Mouse (Mus musculus) leukemia stem cell, adult 10-12 weeks (primary cell): Measurements from ENCODE around the gene Btbd35f5. TPM values are rescaled to one million over a fixed set of nuclear protein-coding genes. Genes with fewer than 3 reads are reported as not detected.

Experiments used
- polyA plus RNA-seq: library from polyadenylated mRNA; stranded (reverse); fragments of >175 nt; gene quantifications from 2 replicates; pipeline ENCODE4 v1.2.3, GENCODE M21; 2012; ENCODE audit warnings: low replicate concordance

Gene Btbd35f5
- polyA plus RNA-seq, result not detected in 2 replicates

GRCm38 (mm10) chrX:32973597-32973996 lies at the start of gene Btbd35f5:
Btbd35f5 (plus strand) TSS chrX:32973897.

GRCm38 (mm10) chrX:32941468-32941867 lies 32.2 kb upstream of the Btbd35f5 start, which contains the start of gene Gm21789:
Gm21789 (plus strand) TSS chrX:32941768.

Other genes with a start within 250 kb of the Btbd35f5 start
- not detected in 2 replicates for gene Btbd35f21, start 247.8 kb upstream of the Btbd35f5 start, polyA plus RNA-seq
- gene Btbd35f30, start 79.3 kb upstream of the Btbd35f5 start, polyA plus RNA-seq, result not detected in 2 replicates
- not detected in 2 replicates for gene Gm21789, start 32.1 kb upstream of the Btbd35f5 start, polyA plus RNA-seq